Mouse (Mus musculus) right cerebral cortex, postnatal 25 days (tissue): ENCODE measurements around the gene Syt13.

Experiments
- DNase-seq: peaks from one replicate; pipeline ENCODE4 v3.0.0; 2022

Gene Syt13

DNA sequence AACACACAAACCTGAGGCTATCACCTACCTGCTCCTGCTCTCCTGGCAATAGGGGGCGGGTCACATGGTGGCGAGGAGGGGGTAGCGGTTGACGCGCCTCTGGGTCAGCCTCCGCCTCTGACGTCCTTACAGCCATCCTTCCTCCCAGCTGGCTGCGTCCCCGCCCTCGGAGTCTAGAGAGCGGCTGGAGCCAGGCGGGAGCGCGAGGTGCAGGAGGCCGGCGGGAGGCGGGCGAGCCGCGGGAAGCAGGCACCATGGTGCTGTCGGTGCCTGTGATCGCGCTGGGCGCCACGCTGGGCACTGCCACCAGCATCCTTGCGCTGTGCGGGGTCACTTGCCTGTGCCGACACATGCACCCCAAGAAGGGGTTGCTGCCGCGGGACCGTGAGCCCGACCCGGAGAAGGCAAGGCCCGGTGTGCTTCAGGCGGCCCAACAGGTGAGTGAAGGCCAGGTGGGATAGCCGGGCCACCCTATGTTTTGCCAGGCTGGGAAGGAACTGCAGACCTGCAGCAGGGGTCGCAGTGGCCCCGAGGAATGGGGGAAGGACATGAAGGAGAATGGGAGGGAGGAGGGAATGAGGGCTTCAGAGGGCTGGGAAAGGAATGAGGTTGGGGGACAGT, at the start of gene Syt13:
TSS of gene Syt13 (plus strand) at position 166 of the 621 bp plus-strand sequence.
- peak; percentile 84 for DNase-seq

DNA sequence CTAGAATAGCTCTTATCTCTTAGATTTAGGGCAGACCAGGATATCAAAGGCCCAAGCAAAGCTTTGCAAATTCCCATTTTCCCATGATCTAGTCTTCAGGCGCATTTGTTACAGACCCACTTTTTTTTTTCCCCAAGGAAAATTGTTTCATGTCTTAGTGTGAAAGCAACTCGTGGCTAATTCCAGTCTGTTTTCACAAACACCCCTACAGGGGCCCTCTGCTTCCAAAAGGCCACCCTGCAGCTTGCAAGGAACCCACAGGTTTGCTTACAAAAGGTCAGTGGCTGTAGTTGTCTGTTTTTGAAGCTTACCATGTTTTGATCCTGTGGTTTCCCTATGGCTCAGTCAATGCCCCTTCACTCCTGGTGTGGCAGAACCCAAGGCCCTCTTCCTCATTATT, 48.3 kb upstream of the Syt13 start:
- no peak for DNase-seq

DNA sequence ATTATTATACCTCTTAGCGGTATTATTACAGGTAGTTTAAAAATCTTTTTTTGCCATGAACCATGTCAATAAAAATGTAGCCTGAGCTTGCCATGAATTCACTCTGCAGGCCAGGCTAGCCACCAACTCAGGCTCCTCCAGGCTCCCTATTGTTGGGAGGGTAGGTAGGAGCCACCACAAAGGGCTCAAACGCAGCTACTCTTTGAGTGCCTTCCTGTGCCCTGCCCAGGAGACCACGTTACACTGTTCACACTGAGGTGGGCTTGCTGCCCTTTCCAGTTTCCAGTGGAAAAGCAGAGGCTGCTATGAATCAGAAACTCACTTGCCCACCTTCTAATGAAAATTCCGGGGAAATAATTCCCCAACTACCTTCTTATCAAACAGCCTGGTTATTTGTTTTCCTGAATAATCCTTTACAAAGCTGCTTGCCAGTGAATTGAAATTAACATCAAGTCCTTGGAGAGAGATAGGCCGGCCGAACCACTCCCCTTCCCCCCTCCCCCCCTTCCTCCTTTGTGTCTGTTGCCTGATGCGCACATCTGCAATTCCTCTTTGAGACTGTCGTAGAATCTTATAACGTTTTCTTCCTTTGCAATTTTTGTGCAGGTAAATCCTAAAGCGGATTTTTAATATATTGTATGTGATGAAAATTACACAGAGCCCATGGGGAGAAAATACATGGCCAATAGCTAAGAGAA, 44.6 kb upstream of the Syt13 start:
- no peak for DNase-seq

DNA sequence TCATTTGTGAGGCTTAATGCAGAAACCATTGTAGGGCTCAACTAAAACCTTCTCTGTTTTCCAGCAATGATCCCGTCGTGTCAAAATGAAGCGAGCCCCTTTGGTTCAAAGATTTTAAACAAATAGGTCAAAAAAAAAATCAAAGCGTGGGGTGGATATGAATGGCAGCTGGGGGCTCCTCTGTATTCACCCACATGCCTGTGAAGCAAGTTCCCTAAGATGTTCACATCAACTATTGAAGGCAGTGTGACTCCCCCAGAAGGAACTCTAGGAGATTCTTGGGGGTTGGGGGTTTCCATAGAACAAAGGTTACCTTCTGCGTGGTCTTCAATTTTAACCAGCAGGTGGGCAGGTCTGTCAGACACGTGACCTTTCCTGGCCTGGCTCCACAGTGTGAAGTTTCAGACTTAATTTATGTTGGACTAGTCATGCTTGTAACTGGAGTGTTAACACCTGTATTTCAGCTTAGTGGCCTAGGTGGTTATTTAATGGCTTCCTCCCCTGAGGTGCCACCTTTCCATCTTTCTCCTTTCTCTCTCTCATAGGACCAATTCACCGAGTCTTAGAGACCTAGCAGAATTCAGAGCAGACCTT, 43.7 kb upstream of the Syt13 start:
- DNase-seq, result no peak

DNA sequence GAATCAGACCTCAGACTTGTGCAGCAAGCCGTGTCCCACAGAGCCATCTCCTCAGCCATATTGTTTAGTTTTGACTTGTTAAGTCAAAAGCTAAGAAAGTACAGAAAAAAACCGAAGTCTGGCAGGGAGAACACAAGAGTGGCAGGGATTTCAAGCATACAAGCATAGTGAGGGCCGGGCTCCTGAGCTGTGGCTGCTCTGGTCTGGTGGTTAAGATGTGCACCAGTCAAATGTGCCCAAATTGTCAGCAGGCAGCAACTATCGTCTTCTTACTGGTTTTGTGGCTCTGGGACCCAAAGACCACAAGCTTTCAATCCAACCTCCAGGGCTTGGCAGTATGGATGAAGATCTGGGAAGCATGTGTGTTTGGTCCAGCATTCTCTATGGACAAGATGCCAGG, 42.2 kb upstream of the Syt13 start:
- DNase-seq, result no peak

DNA sequence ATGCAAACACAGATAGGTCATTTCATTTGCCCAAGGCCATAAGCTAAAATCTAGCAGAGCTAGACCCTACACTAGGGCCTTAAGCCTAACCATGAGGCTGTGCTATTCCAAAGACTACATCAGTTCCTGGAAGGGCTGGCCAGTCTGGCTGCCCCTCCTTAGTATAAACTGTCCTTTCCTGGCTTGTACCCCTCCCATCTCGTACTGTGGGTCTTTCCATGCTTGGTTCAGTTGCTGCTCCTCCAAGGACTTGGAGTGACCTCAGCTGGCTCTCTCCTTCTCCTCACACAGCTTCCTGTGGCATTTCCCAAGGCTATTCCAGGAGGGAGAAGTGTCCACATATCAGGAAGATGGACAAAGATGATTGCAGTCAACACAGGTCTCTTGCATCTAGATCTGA, 40.3 kb upstream of the Syt13 start:
- no peak for DNase-seq

DNA sequence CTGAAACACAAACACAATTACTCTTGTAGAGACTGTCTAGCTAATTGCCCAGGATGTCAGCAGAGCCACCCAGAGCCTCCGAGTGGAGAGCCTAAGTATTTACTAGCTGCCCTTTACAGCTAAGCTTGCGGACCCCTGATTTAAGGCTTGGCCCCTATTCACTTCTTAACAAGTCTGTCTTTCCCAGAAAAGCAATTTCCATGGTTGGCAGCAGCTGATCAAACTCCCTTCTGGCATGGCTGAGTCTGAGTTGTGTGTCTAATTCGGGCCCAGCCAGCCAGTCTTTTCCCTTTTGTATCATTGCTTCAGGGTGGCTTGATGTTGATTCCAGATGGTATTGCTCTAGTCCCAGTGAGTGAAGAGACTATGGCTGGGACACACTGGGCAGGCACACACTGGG, 37.4 kb upstream of the Syt13 start:
- DNase-seq, result no peak

DNA sequence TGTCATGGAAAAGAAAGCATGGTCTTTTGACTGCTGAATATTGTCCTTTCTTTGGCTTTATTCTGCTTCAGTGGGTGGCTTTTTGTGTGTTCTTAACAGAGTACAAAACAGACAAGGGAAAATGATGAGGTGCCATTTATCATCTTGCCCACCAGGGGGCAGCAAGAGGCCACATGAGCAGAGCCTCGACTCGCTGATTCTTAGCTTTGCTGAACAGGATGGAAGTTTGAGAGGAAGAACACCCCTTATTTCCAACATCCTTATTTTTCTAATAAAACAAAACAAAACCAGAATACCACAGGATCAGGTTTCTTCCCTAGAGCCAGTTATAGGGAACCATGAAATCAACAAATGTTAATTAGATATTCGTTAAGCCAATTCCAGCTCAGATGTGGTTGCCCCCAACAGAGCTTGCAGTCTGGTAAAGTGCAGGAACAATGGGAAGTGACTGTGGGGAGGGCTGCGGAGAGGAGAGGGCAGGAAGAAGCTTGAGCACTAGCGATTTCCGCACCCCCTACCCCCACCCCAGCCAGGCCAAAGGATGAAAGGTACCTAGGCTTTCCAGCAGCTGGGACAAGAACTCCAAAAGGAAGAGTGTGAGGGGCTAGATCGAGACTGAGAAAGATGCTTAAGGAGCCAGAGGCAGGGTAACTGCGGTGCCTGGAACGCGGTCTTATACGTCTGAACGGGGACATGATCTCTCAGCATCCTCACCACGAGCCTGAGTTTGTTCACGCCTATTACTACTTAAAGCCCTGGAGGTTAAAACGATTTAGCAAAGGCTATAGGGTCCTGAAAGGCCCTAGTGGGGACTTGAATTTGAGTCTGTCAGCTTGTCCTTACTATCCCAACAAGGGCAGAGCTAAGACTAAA, 31.6 kb upstream of the Syt13 start:
- DNase-seq, result peak; percentile 52

DNA sequence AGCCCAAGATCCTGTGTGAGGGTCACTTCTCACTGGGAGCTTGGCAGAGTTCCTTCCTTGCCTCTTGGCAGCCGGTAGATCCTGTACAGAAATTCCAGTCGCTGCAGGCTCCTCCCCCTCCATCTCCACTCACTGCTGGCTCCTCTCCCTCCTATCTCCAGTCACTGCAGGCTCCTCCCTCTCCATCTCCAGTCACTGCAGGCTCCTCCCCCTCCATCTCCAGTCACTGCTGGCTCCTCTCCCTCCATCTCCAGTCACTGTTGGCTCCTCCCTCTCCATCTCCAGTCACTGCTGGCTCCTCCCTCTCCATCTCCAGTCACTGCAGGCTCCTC, 31.0 kb upstream of the Syt13 start:
- DNase-seq, result no peak

DNA sequence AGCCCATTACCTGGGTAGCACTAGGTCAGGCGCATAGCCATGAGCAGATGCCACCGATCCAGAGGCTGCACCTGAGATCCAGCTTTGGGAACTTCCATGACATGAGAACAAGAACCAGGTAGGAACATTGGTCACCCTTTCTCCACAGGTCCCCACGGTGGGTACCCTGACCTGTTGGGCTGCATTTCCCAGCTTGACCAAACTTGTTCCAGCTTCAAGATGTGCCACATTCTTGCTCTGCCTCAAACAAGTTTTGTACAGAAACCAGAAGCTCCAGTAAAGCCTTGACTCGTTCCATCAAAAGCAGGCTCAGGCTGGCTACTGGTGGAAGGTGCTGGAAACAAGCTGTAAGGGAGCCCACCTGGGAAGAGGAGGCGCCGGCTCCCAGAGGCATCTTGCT, 29.9 kb upstream of the Syt13 start:
- DNase-seq, result no peak

DNA sequence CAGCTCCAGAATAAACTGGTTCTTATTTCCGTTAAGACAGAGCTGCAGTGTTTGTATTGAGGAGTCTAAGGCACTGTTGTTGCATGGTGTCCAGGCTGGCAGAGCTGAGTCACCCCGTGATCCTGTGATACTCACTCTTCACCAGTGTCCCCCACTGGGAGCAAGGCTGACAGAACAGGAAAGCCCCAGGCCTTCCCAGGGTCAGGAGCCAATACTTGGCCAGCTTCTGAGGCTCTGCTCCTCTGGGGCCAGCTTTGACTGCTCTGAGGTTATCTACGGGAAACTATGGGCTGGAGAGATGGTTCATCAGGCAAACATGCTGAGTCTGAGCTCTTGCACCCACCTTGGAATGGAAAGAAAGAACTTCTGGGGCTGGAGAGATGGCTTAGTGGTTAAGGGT, 28.0 kb upstream of the Syt13 start:
- DNase-seq, result no peak

DNA sequence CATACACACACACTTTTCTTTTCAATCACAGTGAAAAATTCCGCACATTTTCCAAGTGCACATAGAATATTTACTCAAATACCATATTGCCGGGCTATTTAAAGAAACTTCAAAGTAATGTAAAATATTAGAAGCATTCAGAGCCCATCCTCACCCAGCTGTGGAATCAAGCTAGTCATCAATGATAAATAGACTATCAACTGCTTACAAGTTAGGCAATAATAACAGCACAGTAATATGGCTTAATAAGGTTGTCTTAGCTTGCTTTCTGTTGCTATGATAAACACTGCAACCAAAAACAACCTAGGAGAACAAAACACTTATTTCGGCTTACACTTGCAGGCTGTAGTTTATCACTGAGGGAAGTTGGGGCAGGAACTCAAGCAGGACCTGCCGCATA, 22.4 kb upstream of the Syt13 start:
- DNase-seq, result no peak

DNA sequence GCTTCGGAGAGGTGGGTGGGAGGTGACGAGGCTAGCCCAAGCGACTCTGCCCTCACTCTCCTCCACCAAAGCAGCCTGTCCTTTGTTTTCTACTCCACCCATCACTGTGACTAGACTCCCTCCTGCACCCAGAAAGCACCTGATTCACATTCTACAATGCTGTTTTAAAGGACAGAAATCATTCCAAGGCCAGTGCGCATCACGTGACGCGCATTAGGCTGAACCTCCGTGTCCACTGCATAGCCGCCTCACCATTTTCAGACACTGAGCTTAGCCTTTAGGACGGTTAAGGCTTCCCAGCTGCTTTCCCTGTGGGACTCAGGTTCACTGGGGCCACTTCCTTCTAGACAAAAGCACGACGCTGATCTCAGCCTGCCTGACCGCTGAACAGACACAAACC, 11.2 kb upstream of the Syt13 start:
- no peak for DNase-seq

DNA sequence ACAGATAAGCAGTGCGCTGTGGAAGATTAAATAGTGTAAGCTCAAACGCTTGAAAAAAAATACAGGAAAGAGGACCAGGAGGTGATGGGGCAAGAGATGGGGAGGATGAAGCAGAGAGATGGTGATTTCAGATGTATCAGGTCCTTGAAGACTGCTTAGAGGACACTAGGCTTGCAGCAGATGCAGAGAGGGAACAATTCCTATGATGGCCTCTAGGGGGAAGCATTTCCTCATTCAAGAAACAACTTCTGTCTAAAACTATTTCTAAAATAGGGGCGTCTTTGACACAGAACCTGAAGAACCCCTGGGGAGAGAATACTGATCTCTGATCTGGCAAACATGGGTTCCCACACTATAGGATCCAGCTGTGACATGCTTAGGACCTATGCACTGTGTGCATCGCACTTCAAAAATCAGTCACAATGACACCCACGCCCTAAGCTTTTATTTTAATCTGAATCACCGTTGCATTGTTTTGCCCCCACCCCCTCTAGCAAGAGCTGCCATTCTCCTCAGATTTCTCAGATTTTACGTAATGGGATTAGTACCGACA, 10.5 kb upstream of the Syt13 start:
- no peak for DNase-seq

DNA sequence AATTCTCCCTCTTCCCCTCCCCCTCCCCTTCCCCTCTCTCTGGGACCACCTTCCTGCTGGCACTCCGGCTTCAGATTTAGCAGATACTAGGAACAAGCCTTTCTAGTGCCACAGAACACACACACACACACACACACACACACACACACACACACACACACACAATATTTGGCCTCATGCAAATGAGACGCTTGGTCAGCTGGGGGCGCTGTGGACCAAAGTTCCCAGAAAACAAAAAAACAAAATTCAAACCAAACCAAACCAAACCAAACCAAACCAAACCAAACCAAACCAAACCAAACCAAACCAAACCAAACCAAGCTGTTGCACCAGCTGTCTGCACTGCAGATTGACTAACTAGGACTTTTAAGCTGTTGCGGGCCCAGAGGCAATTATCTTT, 4.5 kb upstream of the Syt13 start:
- no peak for DNase-seq

DNA sequence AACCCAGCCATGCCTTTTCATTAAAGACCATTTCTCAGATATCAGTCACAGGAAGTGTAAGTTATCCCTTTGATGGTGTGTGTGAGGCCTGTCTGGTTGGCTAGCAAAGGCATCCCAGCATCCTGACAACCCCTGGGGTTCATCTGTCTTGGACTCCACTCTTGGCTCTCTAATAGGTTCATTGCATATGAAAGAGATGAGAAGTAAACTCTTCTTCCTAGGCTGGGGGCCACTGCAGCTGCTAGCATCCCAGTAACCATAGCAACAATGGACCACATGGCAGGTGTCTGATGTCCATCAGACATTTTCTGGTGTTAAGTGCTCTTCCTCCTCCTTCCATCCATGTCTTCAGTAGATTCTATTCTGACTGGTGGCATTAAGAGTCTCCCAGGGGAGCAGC, 2.6 kb upstream of the Syt13 start:
- DNase-seq, result no peak

DNA sequence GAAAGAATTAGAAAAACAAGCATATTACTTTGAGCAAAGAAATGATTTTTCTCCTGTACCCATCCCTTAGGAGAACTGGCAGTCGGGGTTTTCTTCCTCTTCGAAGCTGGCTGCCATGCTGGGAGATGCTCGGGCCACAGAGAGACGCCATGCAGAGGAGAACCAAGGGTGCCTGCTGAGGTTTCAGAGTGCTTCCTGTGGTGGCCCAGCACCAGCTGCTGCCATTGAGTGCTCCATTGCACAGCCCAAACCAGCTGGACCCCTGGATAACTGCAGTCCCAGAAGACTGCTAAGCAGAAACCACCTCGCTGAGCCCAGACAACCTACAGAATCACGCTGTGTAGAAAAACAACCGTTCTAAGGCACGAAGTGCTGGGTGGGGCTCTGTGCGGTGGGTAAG, 1.6 kb upstream of the Syt13 start:
- no peak for DNase-seq

DNA sequence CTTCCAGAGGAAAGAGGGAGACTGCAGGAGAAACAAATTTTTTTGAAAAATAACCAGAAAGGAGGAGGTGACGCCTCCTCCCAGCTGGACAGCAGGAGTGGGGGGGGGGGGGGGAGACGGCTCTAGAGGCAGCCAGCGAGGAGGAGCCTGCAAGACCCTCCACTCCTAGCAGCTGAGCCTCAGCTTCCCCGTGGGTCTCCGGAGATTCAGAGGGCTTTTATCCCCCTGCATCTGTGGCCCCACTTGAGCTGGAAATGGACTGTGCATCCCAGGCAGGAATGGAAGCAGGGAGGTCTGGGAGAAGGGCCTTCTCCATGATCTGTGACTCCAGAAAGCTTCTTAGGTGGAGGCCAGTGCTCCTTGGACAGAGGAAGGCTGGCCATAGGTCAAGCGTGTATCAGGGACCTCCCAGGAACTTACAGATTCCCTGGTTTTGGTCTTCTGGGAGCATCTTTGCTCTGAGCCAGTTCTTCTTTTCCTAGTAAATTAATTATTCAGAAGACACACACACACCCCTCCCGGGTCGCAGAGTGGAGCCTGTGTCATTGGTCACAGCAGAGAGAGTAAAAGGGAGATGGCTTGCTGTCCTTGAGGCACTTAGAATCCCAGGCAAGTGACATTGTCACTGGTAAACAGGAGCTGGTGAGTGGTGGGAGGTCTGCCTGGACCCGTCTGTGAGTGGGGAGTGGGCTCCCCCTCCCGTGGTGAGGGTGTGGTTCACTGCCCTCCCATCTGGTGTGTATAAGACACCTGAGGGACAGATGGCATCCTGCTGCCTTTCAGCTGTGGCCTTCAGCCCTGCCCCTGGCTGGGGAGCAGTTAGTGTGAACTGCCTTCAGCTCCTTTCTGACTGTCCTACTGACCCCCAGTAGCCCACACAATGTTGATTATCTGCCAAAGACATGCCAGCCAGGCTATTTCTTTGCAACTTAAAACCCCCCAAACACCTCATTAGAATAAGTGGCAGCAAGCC, 1.0 kb downstream of the Syt13 start:
- DNase-seq, result no peak

DNA sequence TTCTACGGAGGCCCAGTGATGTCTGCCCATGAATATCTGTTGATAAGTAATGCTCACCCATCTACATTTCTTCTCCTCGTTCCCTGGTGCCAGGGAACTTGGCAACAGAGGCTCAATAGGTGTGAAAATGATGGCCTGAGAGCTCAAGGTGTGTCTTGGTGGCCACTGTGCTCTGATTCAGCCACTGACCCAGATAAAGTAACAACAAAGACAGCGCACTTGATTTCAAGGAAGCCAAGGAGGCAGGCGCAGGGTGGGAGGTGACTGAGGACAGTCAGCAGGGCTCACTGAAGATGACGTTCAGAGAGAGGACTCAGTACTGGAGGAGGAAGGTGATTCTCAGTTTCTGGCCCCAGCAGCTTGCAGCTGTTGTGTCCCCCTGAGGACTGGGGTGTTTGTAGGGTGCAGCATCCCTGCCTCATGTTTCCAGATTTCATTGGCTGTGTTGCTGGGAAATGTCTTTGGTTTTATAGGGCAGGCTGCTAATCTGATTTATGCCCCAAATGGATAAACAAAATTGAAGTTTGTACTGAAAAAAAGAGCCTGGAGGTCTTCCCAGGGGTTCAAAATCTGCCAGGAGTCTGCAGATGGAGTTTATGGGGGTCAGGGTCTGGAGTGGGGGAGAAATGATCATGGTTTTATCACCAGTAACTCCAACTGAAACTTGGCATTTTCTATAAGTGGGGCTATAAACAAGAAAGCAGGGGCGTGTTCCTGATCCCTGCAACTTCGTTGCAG, 2.7 kb downstream of the Syt13 start:
- DNase-seq, result no peak

DNA sequence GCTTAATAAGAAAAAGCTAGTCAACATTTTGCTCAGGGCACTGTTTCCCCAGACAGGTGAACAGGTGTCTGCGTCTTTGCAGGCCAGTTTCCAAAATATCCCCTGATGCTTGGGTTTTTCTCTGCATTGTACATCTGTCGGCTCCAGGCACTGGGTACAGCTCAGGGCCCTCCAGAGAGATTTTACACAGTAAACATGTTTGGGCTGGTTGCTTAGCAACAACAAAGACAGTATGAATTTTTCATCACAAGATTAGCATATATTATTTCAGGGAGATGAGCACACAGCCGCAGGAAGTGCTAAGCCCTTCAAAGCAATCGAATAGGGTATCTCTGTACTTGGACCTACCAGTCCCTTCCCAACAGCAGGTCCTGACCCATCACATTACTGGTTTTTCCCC, 5.8 kb downstream of the Syt13 start:
- DNase-seq, result no peak

DNA sequence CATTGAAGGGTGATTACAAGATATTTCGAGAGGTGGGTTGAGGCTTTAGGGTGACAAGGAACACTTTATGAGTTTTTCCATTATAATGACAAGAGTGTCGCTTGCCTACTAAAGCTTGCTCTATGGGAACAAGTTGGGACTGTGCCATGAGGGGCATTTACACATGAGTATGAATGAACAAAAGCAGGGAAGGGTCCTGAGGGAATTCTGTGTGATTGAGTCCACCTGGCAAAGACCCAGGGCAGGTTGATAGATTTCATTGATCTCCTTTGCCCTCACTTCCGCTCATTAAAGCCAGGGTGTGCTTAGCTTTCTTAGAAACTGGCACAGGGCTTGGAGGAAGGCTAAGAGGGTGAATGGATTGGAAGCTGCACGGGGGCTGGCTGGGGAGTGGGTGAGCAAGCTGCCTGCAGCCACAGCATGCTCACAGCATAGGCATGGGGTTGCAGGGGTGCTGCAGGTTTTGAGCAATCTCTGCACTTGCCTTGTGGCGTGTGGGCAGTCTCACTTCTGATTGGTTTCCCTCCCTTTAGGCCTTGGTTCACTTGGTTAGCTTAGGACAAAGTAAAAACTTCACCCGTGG, 9.9 kb downstream of the Syt13 start:
- DNase-seq, result no peak
